Mouse (Mus musculus): ENCODE measurements around the gene Gm11559. TPM values are rescaled to one million over a fixed set of nuclear protein-coding genes. Genes with fewer than 3 reads are reported as not detected.
"Not testable (repeated sequence)": the region's sequence is repeated elsewhere in the genome, so short reads cannot be mapped to it uniquely, and the experiment has no call there.

Gm11559 gene
- not detected in 2 replicates for polyA plus RNA-seq (2012; rRNA removed)

DNA sequence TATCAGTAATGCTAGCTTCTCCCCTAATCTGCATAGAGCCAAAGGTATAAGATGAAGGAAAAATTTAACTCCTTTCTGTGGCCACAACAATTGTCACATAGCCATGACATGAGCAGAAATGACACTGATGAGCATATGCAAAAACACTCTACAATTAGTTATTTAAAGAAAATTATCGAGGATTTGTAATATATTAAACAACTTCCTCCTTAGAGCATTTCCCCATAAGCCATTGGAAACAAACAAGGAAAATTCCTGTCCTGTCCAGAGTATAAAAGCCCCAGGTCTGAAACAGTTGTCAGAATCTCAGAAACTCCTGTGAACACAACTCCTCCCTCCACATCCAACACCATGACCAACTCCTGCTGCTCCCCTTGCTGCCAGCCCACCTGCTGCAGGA lies at the start of gene Gm11559:
TSS of gene Gm11559 (plus strand) at position 301 of the 400 bp plus-strand sequence.
- not testable (repeated sequence) for DNase-seq (ENCODE audit: low read depth)

DNA sequence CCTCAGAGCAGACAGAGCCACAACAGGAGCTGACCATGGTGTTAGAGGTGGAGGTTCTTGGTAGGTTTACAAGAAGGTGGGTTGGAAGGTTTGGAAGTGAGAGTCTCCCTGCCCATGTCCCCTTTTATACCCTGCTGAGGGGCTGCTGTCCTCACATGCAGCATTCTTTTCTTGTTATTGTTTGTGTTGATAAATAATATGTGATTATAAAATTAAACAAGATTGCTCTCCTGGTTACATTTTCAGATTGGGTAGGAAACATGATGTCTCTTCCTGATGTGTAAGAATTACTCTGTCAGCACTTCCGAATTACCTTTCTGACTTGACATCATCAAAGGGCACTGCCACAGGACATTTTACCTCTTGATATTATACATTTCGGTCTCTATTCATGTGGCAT lies 48.7 kb upstream of the Gm11559 start, which contains the start of gene Gm11564:
TSS of gene Gm11564 (minus strand) at position 101 of the 400 bp plus-strand sequence.
- not testable (repeated sequence) for DNase-seq (ENCODE audit: low read depth)

DNA sequence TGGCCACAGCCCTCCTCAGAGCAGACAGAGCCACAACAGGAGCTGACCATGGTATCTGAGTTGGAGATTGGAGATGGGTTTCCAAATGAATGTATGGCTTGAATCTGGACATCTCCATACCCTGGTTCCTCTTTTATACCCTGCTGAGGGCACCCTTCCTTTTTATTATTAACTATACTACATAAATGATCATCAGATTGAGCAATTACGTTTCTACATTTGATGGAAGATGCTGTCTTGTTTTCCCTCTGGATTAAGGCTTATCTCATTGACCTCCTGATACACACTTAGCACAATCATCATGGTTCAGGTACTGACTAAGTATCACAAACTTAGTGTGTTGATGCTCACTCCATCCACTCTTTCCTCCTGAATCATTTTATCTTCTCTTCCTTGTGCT lies 26.3 kb upstream of the Gm11559 start, which contains the start of gene 2300003K06Rik:
TSS of gene 2300003K06Rik (minus strand) at position 101 of the 400 bp plus-strand sequence.
- DNase-seq (ENCODE audit: low read depth) = no peak

DNA sequence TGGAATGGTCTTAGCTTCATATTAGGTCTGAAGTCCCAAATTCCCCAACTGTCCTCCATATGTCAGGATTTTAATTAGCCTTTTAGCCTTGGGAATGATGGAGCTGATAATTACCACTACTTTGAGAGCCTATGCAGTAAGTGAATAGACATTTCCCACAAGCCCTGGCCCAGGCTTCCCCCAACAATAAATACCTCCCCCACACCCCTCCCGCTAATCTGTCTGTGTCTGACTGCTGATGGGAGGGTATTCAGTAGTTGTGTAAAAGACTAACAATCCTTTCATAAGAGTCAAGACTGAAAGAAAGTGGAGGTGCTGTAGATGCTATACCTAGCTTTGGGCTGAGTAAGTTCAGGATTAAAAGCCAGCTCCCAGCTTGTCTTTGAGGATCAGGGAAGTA lies 22.1 kb upstream of the Gm11559 start:
- no peak for DNase-seq (ENCODE audit: low read depth)

DNA sequence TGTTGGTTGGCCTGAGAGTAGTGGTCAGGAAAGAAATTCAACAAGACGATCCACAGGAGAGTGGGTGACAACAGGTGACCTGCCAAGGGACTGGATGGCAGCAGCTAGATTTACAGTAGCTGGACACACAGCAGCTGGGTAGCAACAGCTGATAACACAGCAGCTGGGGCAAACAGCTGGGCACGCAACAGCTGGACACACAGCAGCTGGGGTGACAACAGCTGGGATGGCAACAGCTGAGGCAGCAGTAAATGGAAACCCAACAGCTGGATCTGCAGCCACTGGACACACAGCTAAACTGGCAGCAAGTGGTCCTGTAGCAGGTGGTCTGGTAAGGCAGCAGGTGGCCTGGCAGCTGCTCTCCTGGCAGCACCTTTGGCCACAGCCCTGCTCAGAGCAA lies 17.5 kb upstream of the Gm11559 start:
- no peak for DNase-seq (ENCODE audit: low read depth)

DNA sequence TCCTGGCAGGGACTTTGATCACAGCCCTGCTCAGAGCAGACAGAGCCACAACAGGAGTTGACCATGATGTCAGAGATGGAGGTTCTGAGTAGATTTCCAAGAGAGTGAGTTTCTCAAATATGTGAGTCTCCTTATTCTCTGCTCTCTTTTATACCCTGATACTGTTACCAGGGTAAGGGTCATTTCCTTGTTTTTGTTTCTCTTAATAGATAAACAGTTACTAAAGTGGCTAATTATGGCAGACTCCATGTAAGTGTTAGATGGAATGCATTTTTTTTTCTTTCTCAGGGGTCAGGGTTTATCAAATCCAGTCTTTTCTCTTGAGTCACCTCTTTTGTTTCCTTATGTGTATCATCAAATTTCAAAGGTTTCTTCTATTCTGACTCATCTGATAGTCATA lies 12.8 kb upstream of the Gm11559 start, which contains the start of gene Krtap4-16:
TSS of gene Krtap4-16 (minus strand) at position 101 of the 400 bp plus-strand sequence.
- DNase-seq (ENCODE audit: low read depth) = no peak

DNA sequence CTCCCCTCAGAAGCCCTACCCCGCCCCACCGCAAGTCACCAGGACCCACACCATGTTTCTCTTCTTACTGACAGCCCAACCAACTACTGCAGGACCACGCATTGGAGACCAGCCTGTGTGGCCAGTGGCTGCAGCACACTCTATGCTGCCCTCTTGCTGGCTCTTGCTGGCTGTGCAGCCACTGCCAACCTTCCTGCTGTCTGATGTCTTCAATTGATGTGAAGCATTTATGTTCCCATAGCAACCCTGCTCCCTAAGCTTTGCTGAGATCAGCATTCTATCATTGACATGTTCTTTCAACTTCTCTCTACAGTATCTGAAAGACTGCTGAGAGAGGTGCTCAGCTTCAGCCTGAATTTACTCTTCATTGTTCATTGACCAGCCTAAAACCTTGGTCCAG lies 10.2 kb upstream of the Gm11559 start:
- DNase-seq (ENCODE audit: low read depth) = no peak

DNA sequence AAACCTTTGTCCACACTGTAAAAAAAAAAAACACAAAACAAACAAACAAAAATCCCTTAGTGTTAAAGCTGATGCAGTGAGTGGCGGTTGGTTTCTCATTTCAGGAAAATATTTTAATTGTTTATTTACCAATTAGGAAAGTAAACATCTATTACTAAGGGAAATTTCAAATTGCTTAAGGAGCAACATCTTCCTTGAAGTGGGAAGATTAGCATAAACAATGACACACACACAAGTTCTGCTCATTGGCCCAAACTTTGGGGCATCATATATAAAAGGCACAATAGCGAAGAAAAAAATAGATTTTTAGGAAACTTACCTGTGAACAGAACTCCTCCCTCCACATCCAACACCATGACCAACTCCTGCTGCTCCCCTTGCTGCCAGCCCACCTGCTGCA lies 6.7 kb upstream of the Gm11559 start, which contains the start of gene Gm11568:
TSS of gene Gm11568 (plus strand) at position 301 of the 400 bp plus-strand sequence.
- no peak for DNase-seq (ENCODE audit: low read depth)

DNA sequence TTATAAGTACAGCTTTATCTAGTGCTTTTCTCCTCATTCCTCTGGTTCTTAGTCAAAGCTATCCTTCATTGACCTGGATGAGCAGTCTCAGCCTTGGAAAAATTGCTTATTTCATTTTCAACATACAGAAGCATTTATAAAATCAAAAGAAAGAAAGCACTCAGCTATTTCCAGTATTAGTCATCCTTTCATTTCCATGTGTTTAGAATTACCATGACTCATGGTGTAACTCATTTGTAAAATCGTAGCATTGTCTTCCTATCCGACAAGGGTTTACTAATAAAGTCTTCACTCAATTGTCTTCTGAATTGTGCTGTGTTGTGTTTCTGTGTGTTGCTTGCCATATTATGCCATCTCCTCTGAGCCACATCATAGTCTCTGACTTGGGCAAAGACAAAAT lies 5.5 kb upstream of the Gm11559 start:
- no peak for DNase-seq (ENCODE audit: low read depth)

DNA sequence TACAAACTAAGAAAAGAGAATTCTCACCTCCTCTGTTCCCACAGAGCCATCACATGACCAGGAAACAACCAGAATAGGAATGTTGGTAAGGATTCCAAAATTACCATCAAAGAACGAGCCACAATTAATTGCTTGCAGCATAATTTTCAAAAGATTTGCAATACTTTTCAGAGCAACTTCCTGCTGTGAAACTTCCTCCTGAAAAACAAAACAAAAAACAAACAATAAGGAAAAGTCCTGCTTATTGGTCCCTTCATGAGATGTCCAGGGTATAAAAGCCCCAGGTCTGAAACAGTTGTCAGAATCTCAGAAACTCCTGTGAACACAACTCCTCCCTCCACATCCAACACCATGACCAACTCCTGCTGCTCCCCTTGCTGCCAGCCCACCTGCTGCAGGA lies 8.8 kb downstream of the Gm11559 start, which contains the start of gene Krtap9-1:
TSS of gene Krtap9-1 (plus strand) at position 301 of the 400 bp plus-strand sequence.
- not testable (repeated sequence) for DNase-seq (ENCODE audit: low read depth)

DNA sequence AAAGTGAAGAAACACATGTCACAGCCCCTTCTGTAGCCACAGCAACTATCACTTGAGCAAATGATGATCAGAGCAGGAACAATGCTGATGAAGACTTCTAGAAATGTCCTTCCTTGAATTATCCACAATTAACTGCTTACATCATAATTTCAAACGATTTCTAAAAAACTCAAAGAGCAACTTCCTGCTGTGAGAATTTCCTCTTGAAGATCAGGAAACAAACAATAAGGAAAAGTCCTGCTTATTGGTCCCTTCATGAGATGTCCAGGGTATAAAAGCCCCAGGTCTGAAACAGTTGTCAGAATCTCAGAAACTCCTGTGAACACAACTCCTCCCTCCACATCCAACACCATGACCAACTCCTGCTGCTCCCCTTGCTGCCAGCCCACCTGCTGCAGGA lies 14.6 kb downstream of the Gm11559 start, which contains the start of gene Gm11567:
TSS of gene Gm11567 (plus strand) at position 301 of the 400 bp plus-strand sequence.
- DNase-seq (ENCODE audit: low read depth) = not testable (repeated sequence)

DNA sequence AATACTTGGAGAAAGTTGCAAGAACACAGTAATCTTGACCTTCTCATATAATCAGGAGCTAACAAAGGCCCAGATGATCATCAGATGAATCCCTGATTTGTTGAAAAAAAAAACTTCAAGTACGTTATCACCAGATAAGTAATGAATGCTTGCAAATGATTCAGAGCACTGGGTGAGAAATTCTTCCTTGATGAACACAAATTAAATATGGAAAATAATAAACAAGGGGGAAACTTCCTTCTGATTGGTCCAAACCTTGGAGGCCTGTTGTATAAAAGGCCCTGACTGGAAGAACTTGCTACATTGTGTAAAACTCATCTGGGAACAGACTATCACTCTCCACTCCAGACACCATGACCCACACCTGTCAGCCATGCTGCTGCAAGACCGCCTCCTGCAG lies 43.3 kb downstream of the Gm11559 start, which contains the start of gene Krtap31-1:
TSS of gene Krtap31-1 (plus strand) at position 301 of the 400 bp plus-strand sequence.
- no peak for DNase-seq (ENCODE audit: low read depth)

DNA sequence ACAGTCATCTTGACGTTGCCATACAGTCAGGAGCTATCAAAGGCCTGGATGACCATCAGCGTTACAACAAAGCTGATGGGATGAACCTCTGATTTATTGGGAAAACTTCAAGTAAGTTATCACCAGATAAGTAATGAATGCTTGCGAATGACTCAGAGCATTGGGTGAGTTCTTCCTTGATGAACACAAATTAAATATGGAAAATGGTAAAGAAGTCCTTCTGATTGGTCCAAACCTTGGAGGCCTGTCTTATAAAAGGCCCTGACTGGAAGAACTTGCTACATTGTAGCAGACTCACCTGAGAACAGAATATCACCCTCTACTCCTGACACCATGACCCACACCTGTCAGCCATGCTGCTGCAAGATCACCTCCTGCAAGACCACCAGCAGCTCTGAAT lies 50.2 kb downstream of the Gm11559 start, which contains the start of gene Gm11565:
TSS of gene Gm11565 (plus strand) at position 301 of the 400 bp plus-strand sequence.
- no peak for DNase-seq (ENCODE audit: low read depth)

Other genes with a start within 250 kb of the Gm11559 start
- gene Krtap2-4, start 249.6 kb upstream of the Gm11559 start, polyA plus RNA-seq (2012; rRNA removed) = not detected in 2 replicates
- gene Gm11562, start 244.0 kb upstream of the Gm11559 start, polyA plus RNA-seq (2012; rRNA removed) = not detected in 2 replicates
- gene Krtap4-1, start 236.2 kb upstream of the Gm11559 start, polyA plus RNA-seq (2012; rRNA removed) = not detected in 2 replicates
- gene Krtap4-2, start 229.4 kb upstream of the Gm11559 start, polyA plus RNA-seq (2012; rRNA removed) = not detected in 2 replicates
- gene Krtap4-7, start 220.4 kb upstream of the Gm11559 start, polyA plus RNA-seq (2012; rRNA removed) = not detected in 2 replicates
- gene Gm11555, start 214.2 kb upstream of the Gm11559 start, polyA plus RNA-seq (2012; rRNA removed) = not detected in 2 replicates
- gene Gm11563, start 205.5 kb upstream of the Gm11559 start, polyA plus RNA-seq (2012; rRNA removed) = not detected in 2 replicates
- not detected in 2 replicates for gene Krtap4-6, start 198.5 kb upstream of the Gm11559 start, polyA plus RNA-seq (2012; rRNA removed)
- gene Gm14190, start 173.7 kb upstream of the Gm11559 start, polyA plus RNA-seq (2012; rRNA removed) = not detected in 2 replicates
- not detected in 2 replicates for gene Gm14180, start 130.2 kb upstream of the Gm11559 start, polyA plus RNA-seq (2012; rRNA removed)
- not detected in 2 replicates for gene Gm11595, start 91.6 kb upstream of the Gm11559 start, polyA plus RNA-seq (2012; rRNA removed)
- gene Krtap4-8, start 83.8 kb upstream of the Gm11559 start, polyA plus RNA-seq (2012; rRNA removed) = not detected in 2 replicates
- gene Krtap4-9, start 79.3 kb upstream of the Gm11559 start, polyA plus RNA-seq (2012; rRNA removed) = not detected in 2 replicates
- gene Gm11596, start 71.0 kb upstream of the Gm11559 start, polyA plus RNA-seq (2012; rRNA removed) = not detected in 2 replicates
- gene Gm11569, start 65.5 kb upstream of the Gm11559 start, polyA plus RNA-seq (2012; rRNA removed) = not detected in 2 replicates
- not detected in 2 replicates for gene Gm11554, start 60.0 kb upstream of the Gm11559 start, polyA plus RNA-seq (2012; rRNA removed)
- not detected in 2 replicates for gene Krtap4-13, start 54.6 kb upstream of the Gm11559 start, polyA plus RNA-seq (2012; rRNA removed)
- gene Gm11564, start 48.8 kb upstream of the Gm11559 start, polyA plus RNA-seq (2012; rRNA removed) = not detected in 2 replicates
- gene 2300003K06Rik, start 26.4 kb upstream of the Gm11559 start, polyA plus RNA-seq (2012; rRNA removed) = not detected in 2 replicates
- gene Krtap4-16, start 12.9 kb upstream of the Gm11559 start, polyA plus RNA-seq (2012; rRNA removed) = not detected in 2 replicates
- gene Gm11568, start 6.6 kb upstream of the Gm11559 start, polyA plus RNA-seq (2012; rRNA removed) = not detected in 2 replicates
- gene Krtap9-1, start 8.9 kb downstream of the Gm11559 start, polyA plus RNA-seq (2012; rRNA removed) = not detected in 2 replicates
- not detected in 2 replicates for gene Gm11567, start 14.7 kb downstream of the Gm11559 start, polyA plus RNA-seq (2012; rRNA removed)
- not detected in 2 replicates for gene Krtap31-1, start 43.4 kb downstream of the Gm11559 start, polyA plus RNA-seq (2012; rRNA removed)
- gene Gm11565, start 50.3 kb downstream of the Gm11559 start, polyA plus RNA-seq (2012; rRNA removed) = not detected in 2 replicates
- gene Krtap31-2, start 71.8 kb downstream of the Gm11559 start, polyA plus RNA-seq (2012; rRNA removed) = not detected in 2 replicates
- gene Krtap9-5, start 84.0 kb downstream of the Gm11559 start, polyA plus RNA-seq (2012; rRNA removed) = not detected in 2 replicates
- gene Krtap29-1, start 114.6 kb downstream of the Gm11559 start, polyA plus RNA-seq (2012; rRNA removed) = not detected in 2 replicates
- gene Krtap16-1, start 122.1 kb downstream of the Gm11559 start, polyA plus RNA-seq (2012; rRNA removed) = not detected in 2 replicates
- gene Krtap17-1, start 129.5 kb downstream of the Gm11559 start, polyA plus RNA-seq (2012; rRNA removed) = not detected in 2 replicates
- gene Krt33a, start 151.7 kb downstream of the Gm11559 start, polyA plus RNA-seq (2012; rRNA removed) = 0.09 TPM in 1 of 2 replicates, not detected in the other
- gene Krt33b, start 165.4 kb downstream of the Gm11559 start, polyA plus RNA-seq (2012; rRNA removed) = not detected in 2 replicates
- not detected in 2 replicates for gene Krt34, start 177.1 kb downstream of the Gm11559 start, polyA plus RNA-seq (2012; rRNA removed)
- gene Krt31, start 186.1 kb downstream of the Gm11559 start, polyA plus RNA-seq (2012; rRNA removed) = 0.16 and 0.19 TPM in 2 replicates
- 0.71 and 3.7 TPM in 2 replicates for gene Krt32, start 223.8 kb downstream of the Gm11559 start, polyA plus RNA-seq (2012; rRNA removed)
- gene Krt35, start 231.8 kb downstream of the Gm11559 start, polyA plus RNA-seq (2012; rRNA removed) = 0.13 and 0.35 TPM in 2 replicates
- 0.63 and 1.0 TPM in 2 replicates for gene Krt36, start 241.2 kb downstream of the Gm11559 start, polyA plus RNA-seq (2012; rRNA removed)